Mouse (Mus musculus) spleen, postnatal 36 days (tissue): ENCODE measurements around the gene Capn1.
A peak's percentile ranks its signal among the peaks of the same experiment; 100 is the strongest.

Experiments used
- DNase-seq, 2 experiments: peaks; one replicate each; pipeline ENCODE4 v3.0.0; 2022; ENCODE audit warnings: low spot score in 2 of 2, mixed read lengths in 1 of 2

The Capn1 gene

GRCm38 (mm10) chr19:5990921-5991320, 24.8 kb downstream of the Capn1 start:
- no peak for DNase-seq

DNA sequence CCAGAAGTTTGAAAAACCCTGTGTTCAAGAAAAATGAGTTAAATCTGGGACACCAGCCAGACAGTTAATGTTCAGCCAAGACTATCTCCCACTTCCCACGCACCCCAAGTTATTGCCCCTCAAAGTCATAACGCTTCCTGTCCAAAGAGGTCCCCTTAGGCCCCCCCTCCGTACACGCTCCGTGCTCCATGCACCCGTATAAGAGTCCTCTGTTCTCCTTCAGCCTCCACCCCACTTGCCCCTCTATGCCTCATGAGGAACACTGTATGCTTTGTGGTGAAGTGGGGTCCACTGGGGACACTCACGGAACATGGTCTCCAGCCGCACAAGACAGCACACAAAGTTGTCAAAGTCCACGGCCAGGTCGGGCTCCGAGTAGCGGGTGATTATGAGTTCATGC, 25.7 kb downstream of the Capn1 start:
- DNase-seq: no peak

- DNase-seq: no peak
These were observed 26.1 kb downstream of the Capn1 start for GRCm38 (mm10) chr19:5989585-5989984.

- peak; percentile 67 to 72 for DNase-seq
These were observed 26.8 kb downstream of the Capn1 start for GRCm38 (mm10) chr19:5988815-5989452.

DNA sequence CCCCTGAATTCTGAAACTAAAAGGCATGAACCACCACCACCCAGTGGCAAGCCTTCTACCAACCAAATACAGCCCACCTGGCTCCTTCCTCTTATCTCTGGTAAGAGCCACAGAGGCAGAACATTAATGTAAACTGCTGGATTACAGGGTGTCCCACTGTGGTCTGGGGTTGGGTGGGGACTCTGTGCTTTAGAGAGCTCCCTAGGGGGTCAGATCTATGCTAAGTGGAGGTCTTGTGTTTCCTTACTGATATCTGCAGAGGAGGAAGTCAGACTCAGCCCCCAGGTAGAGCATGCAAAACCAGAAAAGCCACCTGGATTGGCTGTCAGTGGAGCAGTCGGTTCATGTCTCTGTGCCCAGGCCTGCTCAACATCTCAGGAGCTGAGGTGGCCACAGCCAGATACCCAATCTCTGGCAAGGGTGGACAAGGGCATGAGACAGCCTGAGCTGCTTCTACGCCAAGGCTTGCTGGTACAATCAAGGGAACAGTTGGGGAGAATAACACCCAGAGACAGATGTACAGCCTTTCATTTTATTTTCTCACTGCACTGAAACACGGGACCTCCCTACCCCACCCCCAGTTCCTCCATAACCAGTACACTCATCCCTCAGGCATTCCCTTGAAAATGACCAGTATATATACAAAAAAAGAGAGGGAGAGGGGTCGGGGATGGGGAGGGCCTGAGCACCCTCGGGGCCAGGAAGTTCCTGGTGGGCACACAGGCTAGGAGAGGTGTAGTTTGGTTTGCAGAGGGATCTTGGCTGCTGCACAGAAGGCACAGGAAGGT, 27.5 kb downstream of the Capn1 start:
- DNase-seq: peak; percentile 69 to 73

DNA sequence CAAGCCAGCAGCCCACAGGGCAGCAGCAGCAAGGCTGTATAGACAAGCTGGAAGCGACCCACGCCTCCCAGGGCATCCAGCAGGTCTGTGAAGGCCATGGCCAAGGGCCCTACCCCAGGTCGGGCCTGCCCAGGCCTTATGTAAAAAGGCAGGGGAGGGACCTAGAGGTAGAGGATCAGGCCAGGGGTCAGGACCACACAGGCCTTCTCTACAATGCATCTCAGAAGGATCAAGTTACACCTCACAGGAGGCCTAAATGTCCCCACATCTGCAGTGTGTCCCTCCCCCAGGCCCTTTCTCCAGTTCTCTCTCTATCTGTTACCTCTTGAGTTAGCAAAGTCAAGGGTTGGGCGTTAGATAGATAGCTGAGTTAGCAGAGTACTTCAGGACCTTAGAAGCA, 29.7 kb downstream of the Capn1 start, which contains the start of gene Slc22a20:
Gene Slc22a20 (minus strand): TSS at position 101 of the 400 bp plus-strand sequence.
- no peak for DNase-seq

DNA sequence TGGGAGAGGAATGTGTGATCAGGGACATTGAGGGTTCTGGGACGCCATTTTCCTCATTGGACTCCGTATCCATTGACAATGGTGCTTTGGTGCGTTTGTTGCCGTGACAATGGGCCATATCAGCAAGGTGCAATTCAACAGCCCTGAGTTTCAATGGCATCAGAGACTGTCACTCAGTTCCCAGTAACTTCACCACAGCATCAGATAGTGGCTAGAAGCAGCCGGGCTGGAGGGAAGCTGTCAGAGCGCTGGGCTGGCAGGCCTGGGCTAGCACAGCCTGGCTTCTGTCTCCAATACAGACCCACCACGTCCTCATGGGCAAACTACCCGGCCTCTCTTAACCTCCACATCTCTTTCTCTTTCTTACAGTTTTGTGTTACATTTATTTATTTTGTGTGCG, 35.2 kb downstream of the Capn1 start:
- no peak for DNase-seq

GRCm38 (mm10) chr19:5977717-5978116, 38.0 kb downstream of the Capn1 start:
- no peak for DNase-seq

GRCm38 (mm10) chr19:5975676-5976075, 40.0 kb downstream of the Capn1 start:
- no peak for DNase-seq

DNA sequence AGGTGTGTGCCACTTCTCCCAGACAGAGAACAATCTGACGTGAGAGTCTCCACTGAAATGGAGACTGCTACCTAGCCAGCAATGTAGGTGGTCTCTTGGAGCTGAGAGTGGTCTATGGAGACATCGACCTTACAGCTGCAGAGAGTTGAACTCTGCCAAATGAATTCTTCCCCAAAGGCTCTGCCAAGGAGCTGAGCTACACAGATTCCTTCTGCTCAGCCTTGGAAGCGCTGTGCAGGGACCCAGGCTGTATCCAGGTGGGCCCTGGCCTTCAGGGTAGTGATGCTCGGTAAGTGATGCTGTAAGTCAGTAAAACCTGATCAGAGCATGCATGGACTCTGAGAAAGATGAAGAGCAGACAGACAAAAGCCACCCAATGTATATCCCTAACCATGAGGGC, 40.6 kb downstream of the Capn1 start:
- no peak for DNase-seq

DNA sequence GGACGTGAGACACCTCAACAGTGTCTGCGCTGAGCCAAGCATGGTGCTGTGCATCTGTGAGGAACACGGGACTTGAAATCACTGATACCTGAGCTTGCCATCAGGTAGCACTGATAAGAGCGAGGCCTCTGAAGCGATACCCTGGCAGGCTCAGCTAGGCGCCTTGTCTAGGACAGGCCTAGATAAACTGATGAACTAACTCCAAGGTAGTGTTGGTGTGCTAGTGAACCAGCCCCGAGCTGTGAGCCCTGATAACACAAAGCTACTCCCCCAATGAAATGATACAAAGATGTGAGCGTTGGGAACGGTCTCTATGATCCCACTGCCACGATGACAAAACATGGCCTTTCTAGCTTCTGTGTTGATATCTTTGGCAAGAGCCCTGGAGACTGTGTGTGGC, 48.0 kb downstream of the Capn1 start:
- peak in 1 of 2 experiments; percentile 40 for DNase-seq

- no peak for DNase-seq
These were observed 48.9 kb downstream of the Capn1 start for GRCm38 (mm10) chr19:5966786-5967185.

GRCm38 (mm10) chr19:5965910-5966309, 49.8 kb downstream of the Capn1 start:
- DNase-seq: no peak

GRCm38 (mm10) chr19:5965280-5965679, 50.4 kb downstream of the Capn1 start:
- DNase-seq: peak; percentile 67 to 77

DNA sequence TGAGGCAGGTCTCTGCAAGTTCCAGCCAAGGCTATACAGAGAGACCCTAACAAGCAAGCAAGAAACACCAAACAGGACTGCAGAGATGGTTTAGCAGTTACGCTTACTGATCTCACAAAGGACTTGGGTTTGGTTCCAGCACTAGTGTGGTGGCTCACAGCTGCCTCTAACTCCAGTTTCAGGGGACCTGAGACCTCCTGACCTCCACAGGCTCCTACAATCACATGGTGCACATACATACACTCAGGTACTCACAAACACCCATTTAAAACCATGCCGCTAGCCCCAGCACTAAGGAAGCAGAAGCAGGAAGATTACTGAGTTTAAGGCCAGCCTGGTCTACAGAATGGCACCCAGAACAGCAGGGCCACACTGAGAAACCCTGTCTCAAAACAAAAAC, 50.9 kb downstream of the Capn1 start:
- no peak for DNase-seq

GRCm38 (mm10) chr19:5963883-5964562, 51.7 kb downstream of the Capn1 start, which contains the start of gene Pola2:
Pola2 (minus strand) TSS chr19:5964202.
- peak; percentile 88 to 89 for DNase-seq

DNA sequence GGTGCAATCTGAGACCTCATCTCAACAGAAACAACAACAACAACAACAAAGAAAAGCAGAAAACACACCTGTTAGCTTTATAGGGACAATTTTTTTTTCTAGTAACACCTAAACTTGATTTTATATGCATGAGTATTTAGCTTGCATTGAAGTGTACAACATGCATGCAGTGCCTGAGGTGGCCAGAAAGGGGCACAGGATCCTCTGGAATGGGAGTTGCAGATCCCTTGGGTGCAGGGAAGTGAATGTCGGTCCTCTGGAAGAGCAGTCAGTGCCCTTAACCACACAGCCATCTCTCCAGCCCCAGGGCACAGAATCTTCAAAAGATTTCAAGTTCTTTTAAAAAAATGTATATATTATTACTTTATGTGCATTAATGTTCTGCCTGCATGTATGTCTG, 53.0 kb downstream of the Capn1 start:
- DNase-seq: no peak

- DNase-seq: no peak
These were observed 58.3 kb downstream of the Capn1 start for GRCm38 (mm10) chr19:5957371-5957770.

GRCm38 (mm10) chr19:5956685-5957084, 59.0 kb downstream of the Capn1 start:
- DNase-seq: peak; percentile 52 to 70

GRCm38 (mm10) chr19:5955704-5956670, 59.7 kb downstream of the Capn1 start:
- DNase-seq: no peak

DNA sequence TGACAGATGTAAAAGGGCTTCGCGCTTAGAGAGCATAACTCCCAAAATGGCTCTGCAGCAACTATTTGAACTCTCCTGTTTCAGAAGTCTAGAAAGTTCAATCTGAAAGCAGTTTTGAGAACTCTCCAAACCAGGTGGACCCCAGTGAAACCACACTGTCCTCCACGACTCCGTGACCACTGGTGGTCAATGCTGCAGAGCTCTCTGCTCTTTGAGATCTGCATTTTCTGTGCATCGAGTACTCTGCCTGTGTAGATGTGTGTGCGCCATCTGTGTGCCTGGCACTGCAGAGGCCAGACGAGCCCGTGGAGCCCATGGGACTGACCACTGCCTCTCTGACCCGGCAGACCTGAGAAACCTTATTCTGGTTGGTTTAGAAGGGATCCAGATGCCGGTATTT, 60.8 kb downstream of the Capn1 start:
- DNase-seq: no peak
